Mouse (Mus musculus) CH12.LX (cell line): Measurements from ENCODE around the gene Sema3f.

ENCODE experiments used
- CTCF ChIP-seq, 2 experiments: IDR thresholded peaks in 1 of 2; conservative IDR thresholded peaks in 1 of 2; 2 replicates each; pipeline ENCODE4 v1.5.1; 2011 to 2012; ENCODE audit warnings: low read depth in 2 of 2, low read length in 2 of 2, improper control_type of control experiment in 1 of 2, inconsistent platforms in 1 of 2, mild to moderate bottlenecking in 1 of 2, moderate library complexity in 1 of 2
- E2F4 ChIP-seq: IDR thresholded peaks from 2 replicates; pipeline ENCODE4 v1.6.1; 2011; ENCODE audit warnings: low read depth, low read length, improper control_type of control experiment; ENCODE audit not compliant: insufficient replicate concordance
- EP300 ChIP-seq: IDR thresholded peaks from 2 replicates; pipeline ENCODE4 v1.6.1; 2011; ENCODE audit warnings: low read length, improper control_type of control experiment
- ETS1 ChIP-seq: conservative IDR thresholded peaks from 2 replicates; pipeline ENCODE4 v1.6.1; 2012; ENCODE audit warnings: low read depth, mild to moderate bottlenecking, inconsistent platforms, low read length, improper control_type of control experiment, moderate library complexity
- JUN ChIP-seq: IDR thresholded peaks from 2 replicates; pipeline ENCODE4 v1.6.1; 2011; ENCODE audit warnings: low read depth, mild to moderate bottlenecking, low read length, improper control_type of control experiment, moderate library complexity; ENCODE audit not compliant: insufficient read depth
- POLR2A ChIP-seq: IDR thresholded peaks from 2 replicates; pipeline ENCODE4 v1.6.1; 2011; ENCODE audit warnings: low read depth, mild to moderate bottlenecking, improper control_type of control experiment, low read length
- POLR2AphosphoS2 ChIP-seq: IDR thresholded peaks from 2 replicates; pipeline ENCODE4 v1.6.1; 2011; ENCODE audit warnings: low read depth, low read length, improper control_type of control experiment
- RAD21 ChIP-seq: IDR thresholded peaks from 2 replicates; pipeline ENCODE4 v1.6.1; 2011; ENCODE audit warnings: low read depth, mild to moderate bottlenecking, low read length, improper control_type of control experiment, moderate library complexity
- USF1 ChIP-seq: IDR thresholded peaks from 2 replicates; pipeline ENCODE4 v1.6.1; 2014; ENCODE audit warnings: low read depth, mild to moderate bottlenecking, inconsistent platforms, low read length, improper control_type of control experiment

GRCm38 (mm10) chr9:107738020-107738840 is 28.0 kb upstream of the Sema3f start:
- TF ChIP-seq RAD21 (peak; percentile 79), JUN (no peak), CTCF (conservative IDR thresholded peaks at IDR 0.05 in 1 of 2, IDR thresholded peaks at IDR 0.05 in 1 of 2; ENCODE audit: low read depth in 2 of 2, low read length in 2 of 2) (peak; percentile 91), POLR2A (peak; percentile 28; the same call in 1 of the 2 replicates), E2F4 (no peak), EP300 (no peak), ETS1 (no peak), POLR2AphosphoS2 (no peak; the same call in 1 of the 2 replicates), USF1 (no peak)
